Mouse (Mus musculus): ENCODE results near the gene Golga1.
"Not testable (repeated sequence)": the region's sequence is repeated elsewhere in the genome, so short reads cannot be mapped to it uniquely, and the experiment has no call there.

Gene Golga1

GRCm38 (mm10) chr2:39065400-39065987 lies at the start of gene Golga1:
Gene Golga1 (minus strand): TSS chr2:39065541.
- peak; percentile 93 to 96 for DNase-seq

GRCm38 (mm10) chr2:39114093-39114492 lies 48.8 kb upstream of the Golga1 start:
- no peak for DNase-seq

DNA sequence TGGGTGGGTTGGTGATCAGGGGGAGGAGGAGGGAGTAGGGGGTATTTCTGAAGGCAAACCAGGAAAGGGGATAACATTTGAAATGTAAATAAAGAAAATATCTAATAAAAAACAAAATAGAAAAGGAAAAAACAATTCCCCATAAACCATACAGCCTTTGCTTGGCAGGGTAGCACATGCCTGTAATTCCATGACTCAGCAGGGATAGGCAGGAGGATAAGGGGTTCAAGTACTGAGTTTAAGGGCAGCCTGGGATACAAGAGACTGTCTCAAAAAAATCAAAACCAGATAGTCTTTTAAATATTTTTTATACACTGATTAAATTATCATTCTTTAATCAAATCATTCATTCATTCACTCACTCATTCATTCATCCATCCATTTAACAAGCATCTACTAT lies 45.2 kb upstream of the Golga1 start:
- DNase-seq: no peak

DNA sequence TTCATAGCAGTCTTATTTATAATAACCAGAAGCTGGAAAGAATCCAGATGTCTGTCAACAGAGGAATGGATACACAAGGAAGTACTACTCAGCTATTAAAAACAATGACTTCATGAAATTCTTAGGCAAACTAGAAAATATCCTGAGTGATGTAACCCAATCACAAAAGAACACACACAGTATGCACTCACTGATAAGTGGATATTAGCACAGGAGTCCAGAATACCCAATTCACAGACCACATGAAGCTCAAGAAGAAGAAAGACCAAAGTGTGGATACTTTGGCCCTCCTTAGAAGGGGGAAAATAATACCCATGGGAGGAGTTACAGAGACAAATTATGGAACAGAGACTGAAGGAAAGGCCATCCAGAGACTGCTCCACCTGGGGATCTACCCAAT lies 44.4 kb upstream of the Golga1 start:
- not testable (repeated sequence) for DNase-seq

GRCm38 (mm10) chr2:39099951-39100350 lies 34.6 kb upstream of the Golga1 start:
- peak; percentile 24 to 31 for DNase-seq

DNA sequence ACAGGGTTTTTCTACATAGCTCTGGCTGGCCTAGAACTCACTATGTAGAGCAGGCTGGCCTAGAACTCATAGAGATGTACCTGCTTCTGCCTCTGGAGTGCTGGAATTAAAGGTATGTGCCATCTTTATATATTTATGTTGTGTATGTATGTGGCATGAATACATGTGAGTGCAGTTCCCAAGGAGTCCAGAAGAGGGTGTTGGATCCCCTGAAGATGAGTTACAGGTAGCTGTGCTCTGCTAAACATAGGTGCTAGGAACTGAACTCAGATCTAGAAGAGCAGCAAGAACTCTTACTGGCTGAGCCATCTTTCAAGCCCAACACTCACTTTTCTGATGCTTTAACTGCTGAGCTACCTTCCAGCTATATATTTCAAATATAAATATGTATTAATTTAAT lies 32.7 kb upstream of the Golga1 start:
- DNase-seq: peak in 1 of 2 experiments; percentile 13

- no peak for DNase-seq
Observed at GRCm38 (mm10) chr2:39091966-39092365, 26.6 kb upstream of the Golga1 start.

DNA sequence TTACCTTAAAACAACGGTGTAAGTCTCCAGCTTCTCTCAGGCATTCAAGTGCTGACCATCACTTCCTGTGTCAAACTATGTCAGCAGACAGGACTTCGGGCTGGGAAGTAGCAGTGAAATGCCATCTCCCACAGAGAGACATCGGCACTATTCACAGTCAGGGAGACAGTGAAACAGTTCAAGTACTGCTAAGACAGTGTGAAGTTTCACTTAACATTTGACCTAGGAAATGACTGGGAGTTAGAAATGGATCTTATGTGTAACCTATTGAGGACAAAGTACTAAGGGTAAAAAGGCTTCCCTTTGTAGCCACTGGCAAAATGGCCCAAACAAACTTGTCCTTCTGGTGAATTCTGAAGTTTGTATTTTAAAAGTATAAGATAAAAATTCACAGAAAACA lies 17.4 kb upstream of the Golga1 start:
- DNase-seq: no peak

GRCm38 (mm10) chr2:39070666-39071065 lies 5.3 kb upstream of the Golga1 start:
- DNase-seq: no peak

DNA sequence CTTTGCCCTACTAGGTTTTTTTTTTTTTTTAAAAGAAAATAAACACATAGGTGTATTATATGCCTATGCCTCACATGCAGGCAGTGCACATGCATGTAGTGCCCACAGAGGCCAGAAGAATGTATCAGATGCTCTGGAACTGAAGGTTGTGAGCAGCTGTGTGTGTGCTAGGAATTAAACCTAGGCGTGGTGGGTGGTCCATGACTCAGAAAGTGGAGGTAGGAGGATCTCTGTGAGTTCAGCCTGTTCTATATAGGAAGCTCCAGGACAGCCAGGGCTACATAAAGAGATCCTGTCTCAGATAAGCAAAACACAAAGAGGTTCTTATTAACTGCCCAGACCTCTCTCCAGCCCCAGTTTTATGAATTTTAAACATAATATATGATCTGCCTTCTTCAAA lies 3.8 kb upstream of the Golga1 start:
- no peak for DNase-seq

- no peak for DNase-seq
Observed at GRCm38 (mm10) chr2:39064687-39065399, 498 bp downstream of the Golga1 start.

- no peak for DNase-seq
Observed at GRCm38 (mm10) chr2:39048515-39048914, 16.8 kb downstream of the Golga1 start.

DNA sequence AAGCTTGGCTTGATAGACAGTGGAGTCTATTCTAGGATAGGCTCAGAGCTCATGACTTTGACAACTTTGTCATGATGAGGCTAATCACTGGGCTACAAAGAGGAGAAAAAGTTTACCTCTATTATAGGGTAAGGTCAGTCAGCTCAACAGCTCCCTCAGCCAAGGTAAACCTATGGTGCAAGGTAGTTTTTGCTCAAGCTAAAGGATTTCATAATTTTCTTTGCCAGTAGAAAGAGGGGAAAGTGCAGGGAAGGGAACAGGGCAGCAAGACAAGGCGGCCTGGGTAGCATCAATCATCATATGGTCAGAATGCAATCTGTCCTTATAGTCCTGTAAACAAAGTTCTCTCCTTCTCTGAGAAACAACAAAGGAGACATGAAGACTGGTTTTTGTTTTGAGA lies 25.1 kb downstream of the Golga1 start:
- DNase-seq: no peak

GRCm38 (mm10) chr2:39031611-39032010 lies 33.7 kb downstream of the Golga1 start:
- DNase-seq: no peak

DNA sequence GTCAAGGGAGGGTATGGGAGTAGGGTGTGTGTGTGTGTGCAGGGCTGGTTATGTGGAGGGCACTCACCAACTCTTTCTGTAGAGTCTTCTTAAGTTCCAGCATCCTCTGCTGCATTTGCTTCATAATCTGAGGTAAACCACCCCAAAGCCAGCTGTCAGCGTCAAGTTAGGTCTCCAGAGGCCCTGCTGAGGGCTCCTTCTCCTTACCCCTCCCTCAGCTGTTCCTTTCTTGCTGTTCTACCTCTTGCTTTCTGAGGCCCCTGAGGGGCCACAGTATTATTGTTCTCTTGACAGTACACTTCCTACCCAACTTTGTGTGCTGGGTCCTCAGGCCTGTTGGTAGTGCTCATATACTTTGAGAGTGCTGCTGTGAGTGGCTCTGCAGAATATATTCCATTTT lies 45.3 kb downstream of the Golga1 start:
- DNase-seq: no peak

- DNase-seq: no peak
Observed at GRCm38 (mm10) chr2:39016581-39016980, 48.8 kb downstream of the Golga1 start.

DNA sequence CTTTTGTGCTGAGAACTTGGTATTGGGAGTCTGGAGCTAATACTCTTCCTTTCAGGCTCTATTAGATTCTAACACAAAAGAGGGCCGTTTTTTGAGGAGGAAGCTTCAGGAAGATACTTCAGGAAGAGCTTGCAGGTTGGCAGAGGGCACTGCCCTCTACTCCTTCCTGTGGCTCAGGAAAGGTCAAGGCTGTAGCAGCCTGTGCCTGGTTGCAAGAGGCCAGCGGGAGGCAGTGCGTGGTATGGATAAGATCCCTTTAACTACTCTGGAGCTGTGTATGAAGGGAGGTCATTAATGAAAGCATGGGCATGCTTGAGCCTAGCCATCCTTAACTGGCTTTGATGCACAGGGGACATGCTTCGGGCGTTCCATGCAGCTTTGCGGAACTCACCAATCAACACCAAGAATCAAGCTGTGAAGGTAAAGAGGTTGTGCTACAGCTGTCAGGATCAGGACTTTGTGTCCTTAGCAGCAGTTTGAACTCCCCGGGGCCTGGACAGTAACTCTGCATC lies 52.5 kb downstream of the Golga1 start:
- DNase-seq: no peak

DNA sequence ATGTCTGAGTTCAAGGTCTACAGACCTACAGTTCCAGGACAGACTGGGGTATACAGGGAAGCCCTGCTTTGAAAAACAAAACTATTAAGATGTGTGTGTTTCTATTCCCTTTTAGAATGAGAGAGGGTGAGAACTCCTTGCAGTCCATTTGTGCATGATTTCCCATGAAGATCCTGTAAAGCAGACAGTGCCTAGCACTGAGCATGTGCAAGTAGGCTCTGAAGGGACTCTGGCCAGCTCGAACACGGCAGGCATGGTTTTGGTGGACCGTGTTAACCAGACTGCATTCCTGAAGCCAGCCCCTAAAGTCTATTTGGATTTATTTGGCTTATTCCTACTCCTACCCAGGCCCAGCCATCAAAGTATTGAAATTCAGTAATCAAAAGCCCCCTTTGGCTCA lies 53.4 kb downstream of the Golga1 start:
- no peak for DNase-seq

DNA sequence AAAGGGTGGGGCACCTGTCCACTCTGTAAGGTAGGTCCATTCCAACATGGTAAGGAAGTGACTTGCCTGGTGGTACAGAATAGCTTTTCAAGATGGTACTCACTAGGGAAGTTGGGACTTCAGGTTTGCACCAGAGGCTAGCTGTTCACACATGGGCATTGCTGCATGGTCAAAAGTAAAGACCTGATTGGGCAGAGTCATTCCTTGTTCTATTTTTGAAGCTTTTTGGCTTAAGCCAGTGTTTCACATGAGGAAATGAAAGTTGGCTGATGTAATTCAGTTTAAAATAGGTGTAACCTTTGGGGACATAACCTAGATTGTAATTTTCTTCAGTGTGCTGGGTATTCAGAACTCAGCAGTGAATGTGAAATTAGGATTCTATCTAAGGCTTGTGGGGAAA lies 54.1 kb downstream of the Golga1 start:
- no peak for DNase-seq

DNA sequence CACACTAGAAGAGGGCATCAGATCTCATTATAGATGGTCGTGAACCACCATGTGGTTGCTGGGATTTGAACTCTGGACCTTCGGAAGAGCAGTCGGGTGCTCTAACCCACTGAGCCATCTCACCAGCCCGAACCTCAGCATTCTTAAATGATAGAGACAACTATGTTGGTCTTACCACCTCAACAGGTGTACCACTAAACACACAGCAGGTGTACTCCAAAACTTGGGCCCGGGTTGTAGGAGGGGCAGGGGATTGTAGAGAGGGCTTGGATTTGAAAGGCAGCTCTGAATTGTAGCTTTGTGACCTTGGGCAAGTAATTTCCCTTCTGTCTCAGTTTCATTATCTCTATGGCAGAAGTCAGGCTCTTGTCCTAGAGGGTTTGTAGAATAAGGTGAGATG lies 55.2 kb downstream of the Golga1 start:
- not testable (repeated sequence) for DNase-seq

- DNase-seq: peak in 1 of 2 experiments; percentile 42
Observed at GRCm38 (mm10) chr2:39008954-39009365, 56.4 kb downstream of the Golga1 start.

- no peak for DNase-seq
Observed at GRCm38 (mm10) chr2:39008350-39008851, 56.9 kb downstream of the Golga1 start.

- DNase-seq: peak; percentile 94 to 97
Observed at GRCm38 (mm10) chr2:39007865-39008264, 57.5 kb downstream of the Golga1 start.

GRCm38 (mm10) chr2:39006149-39006730 lies 59.1 kb downstream of the Golga1 start:
- DNase-seq: no peak
